Mouse (Mus musculus): ENCODE data around the gene Olfr1333.

- TF ChIP-seq CTCF (IDR thresholded peaks at IDR 0.05; ENCODE audit: borderline replicate concordance, insufficient read depth, low read depth, low read length), result no peak
- TF ChIP-seq POLR2A (IDR thresholded peaks at IDR 0.05; ENCODE audit: borderline replicate concordance, insufficient read depth, low read length), result no peak
Measured at GRCm38 (mm10) chr4:118782486-118782885, 53.6 kb downstream of the Olfr1333 start, which contains the start of gene Olfr1337.

Data from cerebellum, adult 2 months (tissue).